Mouse (Mus musculus): ENCODE data around the gene Cdk15. TPM values are rescaled to one million over a fixed set of nuclear protein-coding genes. Genes with fewer than 3 reads are reported as not detected.

Cdk15 gene
- polyA plus RNA-seq, 1 experiment from 2014 or later = 0.42 TPM

- ATAC-seq (ENCODE audit: low FRiP score, low read depth) = 0 out of 2 replicates have a peak, but pooled peaks have one; percentile 54
- H3K9me3 ChIP-seq = 0 out of 2 replicates have a peak, but pooled peaks cover 7% of the 10 kb centered on the region
- H3K4me1 ChIP-seq = peaks cover 22% of the 10 kb centered on the region
- WGBS = 6% methylated on average over 16 of the region's 16 CpGs
- H3K4me3 ChIP-seq = no peak overlapping the region
- H3K36me3 ChIP-seq = no peaks in the 10 kb centered on the region
- H3K4me2 ChIP-seq (replicated peaks) = peak overlapping the region; percentile 46
- H3K27me3 ChIP-seq (replicated peaks) = no peaks in the 10 kb centered on the region
- H3K9ac ChIP-seq = no peak overlapping the region
- no peak overlapping the region for H3K27ac ChIP-seq
Observed at GRCm38 (mm10) chr1:59340814-59341588, 84.3 kb downstream of the Cdk15 start.

DNA sequence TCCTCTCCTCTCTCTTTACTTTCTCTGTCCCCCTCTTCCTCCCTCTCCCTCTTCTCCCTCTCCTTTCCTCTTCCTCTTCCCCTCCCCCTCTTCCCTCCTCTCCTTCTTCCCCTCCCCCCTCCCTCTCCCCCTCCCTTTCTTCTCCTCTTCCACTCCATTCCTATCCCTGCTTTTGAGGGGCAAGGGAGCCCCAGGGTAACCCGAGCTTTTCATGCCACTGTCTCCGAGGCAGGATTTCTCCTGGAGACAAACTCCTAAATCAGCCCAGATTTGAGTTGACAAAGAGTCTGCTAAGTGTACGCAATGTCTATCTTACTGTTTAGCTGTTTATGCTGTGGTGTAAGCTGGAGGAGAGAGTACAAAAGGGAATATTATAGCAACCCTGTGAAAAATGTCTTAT lies 85.0 kb downstream of the Cdk15 start:
- no peak overlapping the region for H3K27ac ChIP-seq
- no peak for ATAC-seq (ENCODE audit: low FRiP score, low read depth)
- H3K4me3 ChIP-seq = no peak overlapping the region
- H3K27me3 ChIP-seq (replicated peaks) = no peaks in the 10 kb centered on the region
- H3K4me1 ChIP-seq = peaks cover 22% of the 10 kb centered on the region
- 13% methylated on average over 3 of the region's 3 CpGs for WGBS
- H3K4me2 ChIP-seq (replicated peaks) = peak overlapping the region; percentile 46
- no peak overlapping the region for H3K9ac ChIP-seq
- H3K9me3 ChIP-seq = 0 out of 2 replicates have a peak, but pooled peaks cover 7% of the 10 kb centered on the region
- no peaks in the 10 kb centered on the region for H3K36me3 ChIP-seq

GRCm38 (mm10) chr1:59342146-59342545 lies 85.4 kb downstream of the Cdk15 start:
- 26% methylated on average over 6 of the region's 6 CpGs for WGBS
- Histone ChIP-seq H3K36me3 (no peaks in the 10 kb centered on the region), H3K4me2 (replicated peaks) (no peak overlapping the region), H3K9me3 (0 out of 2 replicates have a peak, but pooled peaks cover 7% of the 10 kb centered on the region), H3K9ac (no peak overlapping the region), H3K4me1 (peaks cover 22% of the 10 kb centered on the region), H3K27me3 (replicated peaks) (no peaks in the 10 kb centered on the region), H3K27ac (no peak overlapping the region), H3K4me3 (no peak overlapping the region)
- no peak for ATAC-seq (ENCODE audit: low FRiP score, low read depth)

DNA sequence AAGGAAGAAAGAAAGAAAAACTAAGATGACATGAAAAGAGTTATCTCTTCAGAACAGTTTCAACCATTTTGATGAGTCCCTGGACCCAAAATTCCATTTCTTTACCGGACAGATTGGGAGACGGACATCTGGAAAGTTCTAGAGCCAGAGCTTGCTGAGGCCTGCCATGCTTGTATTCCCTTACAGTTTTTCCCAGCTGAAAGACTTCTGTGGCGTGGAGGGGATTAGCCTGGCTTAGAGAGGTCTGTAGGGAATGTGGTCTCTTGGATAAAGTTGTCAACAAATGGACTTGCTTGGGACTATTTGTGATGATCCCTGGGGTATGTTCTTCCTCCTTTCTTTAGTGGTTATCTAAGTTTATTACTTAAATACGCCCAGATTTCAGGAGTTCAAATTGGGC lies 96.0 kb downstream of the Cdk15 start:
- Histone ChIP-seq H3K4me3 (no peak overlapping the region), H3K27me3 (replicated peaks) (no peaks in the 10 kb centered on the region), H3K9me3 (no peaks in the 10 kb centered on the region), H3K4me1 (no peaks in the 10 kb centered on the region), H3K36me3 (no peaks in the 10 kb centered on the region), H3K4me2 (replicated peaks) (no peak overlapping the region), H3K27ac (no peak overlapping the region), H3K9ac (no peak overlapping the region)
- no peak for ATAC-seq (ENCODE audit: low FRiP score, low read depth)
- WGBS = 81% methylated on average over 4 of the region's 4 CpGs

DNA sequence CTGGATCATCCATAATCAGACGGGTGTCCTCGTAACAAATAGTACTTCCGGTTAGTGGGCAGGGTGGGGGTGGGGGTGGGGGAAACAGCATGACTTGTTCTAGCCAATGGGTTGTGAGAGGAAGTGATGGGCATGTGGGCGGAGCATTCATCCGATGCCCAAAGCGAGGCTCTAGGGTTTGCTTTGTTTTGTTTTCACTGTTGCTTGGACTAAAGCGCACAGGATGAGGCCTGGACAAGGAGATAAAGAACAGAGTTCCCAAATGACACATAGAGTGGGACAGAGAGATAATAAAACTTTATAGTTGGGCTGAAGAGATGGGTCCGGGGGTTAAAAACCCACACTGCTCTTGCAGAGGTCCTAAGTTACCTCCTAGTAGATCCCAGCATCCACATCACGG lies 98.7 kb downstream of the Cdk15 start:
- H3K27me3 ChIP-seq (replicated peaks) = no peaks in the 10 kb centered on the region
- no peak overlapping the region for H3K27ac ChIP-seq
- H3K4me3 ChIP-seq = no peak overlapping the region
- no peaks in the 10 kb centered on the region for H3K4me1 ChIP-seq
- H3K4me2 ChIP-seq (replicated peaks) = no peak overlapping the region
- H3K9ac ChIP-seq = no peak overlapping the region
- 86% methylated on average over 9 of the region's 9 CpGs for WGBS
- no peaks in the 10 kb centered on the region for H3K36me3 ChIP-seq
- no peaks in the 10 kb centered on the region for H3K9me3 ChIP-seq
- no peak for ATAC-seq (ENCODE audit: low FRiP score, low read depth)

- H3K4me3 ChIP-seq = no peak overlapping the region
- WGBS = 88% methylated on average over 9 of the region's 9 CpGs
Observed at GRCm38 (mm10) chr1:59359136-59359535, 102.4 kb downstream of the Cdk15 start.

GRCm38 (mm10) chr1:59360834-59361233 lies 104.1 kb downstream of the Cdk15 start:
- H3K9ac ChIP-seq = no peak overlapping the region
- no peaks in the 10 kb centered on the region for H3K36me3 ChIP-seq
- ATAC-seq (ENCODE audit: low FRiP score, low read depth) = no peak
- H3K9me3 ChIP-seq = no peaks in the 10 kb centered on the region
- H3K27me3 ChIP-seq (replicated peaks) = no peaks in the 10 kb centered on the region
- H3K27ac ChIP-seq = no peak overlapping the region
- 68% methylated on average over 3 of the region's 3 CpGs for WGBS
- H3K4me1 ChIP-seq = no peaks in the 10 kb centered on the region
- H3K4me2 ChIP-seq (replicated peaks) = no peak overlapping the region
- no peak overlapping the region for H3K4me3 ChIP-seq

More at GRCm38 (mm10) chr1:59359136-59359535, 102.4 kb downstream of the Cdk15 start:
- no peak for ATAC-seq (ENCODE audit: low FRiP score, low read depth)
- Histone ChIP-seq H3K4me2 (replicated peaks) (no peak overlapping the region), H3K27me3 (replicated peaks) (no peaks in the 10 kb centered on the region), H3K9ac (no peak overlapping the region), H3K9me3 (no peaks in the 10 kb centered on the region), H3K27ac (no peak overlapping the region), H3K4me1 (no peaks in the 10 kb centered on the region), H3K36me3 (no peaks in the 10 kb centered on the region)

DNA sequence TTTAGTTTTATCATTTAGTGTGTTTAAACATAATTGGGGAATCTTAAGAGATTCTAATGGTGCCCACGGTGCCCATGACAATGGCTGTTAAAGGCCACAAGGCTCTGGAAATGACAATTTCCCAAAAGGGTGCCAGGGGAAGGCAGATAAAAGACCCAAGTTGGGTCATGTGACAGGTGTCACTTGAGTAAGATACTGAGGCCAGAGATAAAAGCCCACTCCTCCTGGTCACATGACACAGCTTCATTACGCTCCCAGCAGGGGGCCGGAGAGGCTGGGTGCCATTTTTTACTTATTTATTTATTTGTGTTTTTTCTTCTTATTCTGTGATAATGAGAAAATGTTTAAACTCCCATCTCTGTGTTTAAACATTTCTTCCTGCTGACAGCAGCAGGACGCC lies 104.8 kb downstream of the Cdk15 start:
- H3K36me3 ChIP-seq = no peaks in the 10 kb centered on the region
- no peak for ATAC-seq (ENCODE audit: low FRiP score, low read depth)
- H3K27me3 ChIP-seq (replicated peaks) = no peaks in the 10 kb centered on the region
- WGBS = 78% methylated on average over 4 of the region's 4 CpGs
- H3K4me2 ChIP-seq (replicated peaks) = no peak overlapping the region
- no peak overlapping the region for H3K27ac ChIP-seq
- no peak overlapping the region for H3K9ac ChIP-seq
- H3K9me3 ChIP-seq = no peaks in the 10 kb centered on the region
- no peaks in the 10 kb centered on the region for H3K4me1 ChIP-seq
- H3K4me3 ChIP-seq = no peak overlapping the region

- no peaks in the 10 kb centered on the region for H3K4me1 ChIP-seq
- no peak overlapping the region for H3K4me3 ChIP-seq
- no peak overlapping the region for H3K9ac ChIP-seq
- no peaks in the 10 kb centered on the region for H3K36me3 ChIP-seq
- no peak overlapping the region for H3K27ac ChIP-seq
- no peaks in the 10 kb centered on the region for H3K9me3 ChIP-seq
- ATAC-seq (ENCODE audit: low FRiP score, low read depth) = no peak
- WGBS = 82% methylated on average over 4 of the region's 4 CpGs
- H3K4me2 ChIP-seq (replicated peaks) = no peak overlapping the region
- H3K27me3 ChIP-seq (replicated peaks) = no peaks in the 10 kb centered on the region
Observed at GRCm38 (mm10) chr1:59361966-59362365, 105.3 kb downstream of the Cdk15 start.

DNA sequence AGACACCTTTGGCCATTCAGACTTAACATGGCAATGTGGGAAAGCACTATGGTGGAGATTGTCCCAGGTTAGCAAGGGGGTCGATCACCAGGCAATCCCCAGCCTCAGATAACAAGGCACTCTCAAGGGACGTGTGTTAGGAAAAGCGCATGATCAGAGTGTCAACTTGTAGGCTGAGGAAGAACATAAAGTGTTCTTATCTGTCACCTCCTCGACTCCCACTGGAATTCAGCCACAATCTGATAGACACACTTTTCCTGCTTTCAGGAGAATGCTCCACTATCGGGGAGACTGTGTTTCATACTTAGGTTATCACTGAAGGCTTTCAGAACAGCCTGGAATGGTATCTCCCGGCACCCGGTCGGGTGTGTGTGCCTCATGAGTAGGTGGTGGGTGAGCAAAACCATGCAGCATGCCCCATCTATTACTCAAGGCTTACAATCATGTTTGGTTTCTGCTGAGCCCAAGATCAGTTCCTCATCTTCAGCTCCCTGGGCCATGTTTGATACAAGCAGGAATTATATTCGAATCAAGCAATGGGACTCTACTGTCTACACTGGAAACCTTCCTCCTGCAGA lies 107.8 kb downstream of the Cdk15 start:
- ATAC-seq (ENCODE audit: low FRiP score, low read depth) = no peak
- no peak overlapping the region for H3K27ac ChIP-seq
- WGBS = 86% methylated on average over 9 of the region's 9 CpGs
- no peaks in the 10 kb centered on the region for H3K27me3 ChIP-seq (replicated peaks)
- H3K36me3 ChIP-seq = no peaks in the 10 kb centered on the region
- H3K9ac ChIP-seq = no peak overlapping the region
- no peak overlapping the region for H3K4me3 ChIP-seq
- no peaks in the 10 kb centered on the region for H3K9me3 ChIP-seq
- H3K4me1 ChIP-seq = peaks cover 6% of the 10 kb centered on the region
- H3K4me2 ChIP-seq (replicated peaks) = no peak overlapping the region

- H3K9me3 ChIP-seq = no peaks in the 10 kb centered on the region
- H3K27ac ChIP-seq = no peak overlapping the region
- peaks cover 6% of the 10 kb centered on the region for H3K4me1 ChIP-seq
- no peaks in the 10 kb centered on the region for H3K27me3 ChIP-seq (replicated peaks)
- no peak for ATAC-seq (ENCODE audit: low FRiP score, low read depth)
- H3K9ac ChIP-seq = no peak overlapping the region
- H3K4me2 ChIP-seq (replicated peaks) = peak overlapping the region; percentile 31; the same call in 1 of the 2 replicates
- H3K4me3 ChIP-seq = no peak overlapping the region
- H3K36me3 ChIP-seq = no peaks in the 10 kb centered on the region
- WGBS = 30% methylated on average over 13 of the region's 13 CpGs
Observed at GRCm38 (mm10) chr1:59367928-59368648, 111.4 kb downstream of the Cdk15 start.

GRCm38 (mm10) chr1:59368649-59369319 lies 112.1 kb downstream of the Cdk15 start:
- no peak for ATAC-seq (ENCODE audit: low FRiP score, low read depth)

More at GRCm38 (mm10) chr1:59368649-59369319, 112.1 kb downstream of the Cdk15 start:
- WGBS = 46% methylated on average over 10 of the region's 10 CpGs
- H3K4me3 ChIP-seq = no peak overlapping the region
- H3K9ac ChIP-seq = no peak overlapping the region
- no peaks in the 10 kb centered on the region for H3K36me3 ChIP-seq
- no peaks in the 10 kb centered on the region for H3K27me3 ChIP-seq (replicated peaks)
- peaks cover 6% of the 10 kb centered on the region for H3K4me1 ChIP-seq
- H3K4me2 ChIP-seq (replicated peaks) = no peak overlapping the region
- H3K9me3 ChIP-seq = no peaks in the 10 kb centered on the region
- H3K27ac ChIP-seq = no peak overlapping the region

Data from neural tube, embryonic 12.5 days (tissue).